Mouse (Mus musculus): ENCODE data around the gene Gfm1. TPM values are rescaled to one million over a fixed set of nuclear protein-coding genes. Genes with fewer than 3 reads are reported as not detected.

Gfm1 gene
- polyA plus RNA-seq, 1 experiment from 2014 or later: 55.4 TPM

- no peak overlapping the region for H3K9ac ChIP-seq (ENCODE audit: low read length)
- no peak for DNase-seq (ENCODE audit: low spot score)
- no peaks in the 10 kb centered on the region for H3K4me1 ChIP-seq (ENCODE audit: control insufficient read depth, insufficient read depth, low read length)
- 84% methylated on average over 8 of the region's 8 CpGs for WGBS
- H3K27me3 ChIP-seq (ENCODE audit: control insufficient read depth, insufficient read depth, low read length): no peaks in the 10 kb centered on the region
- H3K4me3 ChIP-seq (ENCODE audit: low read depth, low read length): no peak overlapping the region
- H3K4me2 ChIP-seq (ENCODE audit: low read depth, severe bottlenecking): no peak overlapping the region
- no peaks in the 10 kb centered on the region for H3K9me3 ChIP-seq (ENCODE audit: control insufficient read depth, low read length)
- H3K36me3 ChIP-seq (ENCODE audit: control insufficient read depth, insufficient read depth, low read length): no peaks in the 10 kb centered on the region
- no peak overlapping the region for H3K27ac ChIP-seq (replicated peaks; ENCODE audit: low read depth, low read length)
- ATAC-seq (ENCODE audit: insufficient number of reproducible peaks, low FRiP score, low TSS enrichment, low read depth): no peak
Measured at GRCm38 (mm10) chr3:67522709-67523108, 92.8 kb downstream of the Gfm1 start.

- H3K4me3 ChIP-seq (ENCODE audit: low read depth, low read length): no peak overlapping the region
- no peak overlapping the region for H3K9ac ChIP-seq (ENCODE audit: low read length)
- H3K27ac ChIP-seq (replicated peaks; ENCODE audit: low read depth, low read length): no peak overlapping the region
- no peaks in the 10 kb centered on the region for H3K4me1 ChIP-seq (ENCODE audit: control insufficient read depth, insufficient read depth, low read length)
- DNase-seq (ENCODE audit: low spot score) (no peak), ATAC-seq (ENCODE audit: insufficient number of reproducible peaks, low FRiP score, low TSS enrichment, low read depth) (no peak)
- H3K36me3 ChIP-seq (ENCODE audit: control insufficient read depth, insufficient read depth, low read length): no peaks in the 10 kb centered on the region
- H3K9me3 ChIP-seq (ENCODE audit: control insufficient read depth, low read length): no peaks in the 10 kb centered on the region
- H3K27me3 ChIP-seq (ENCODE audit: control insufficient read depth, insufficient read depth, low read length): no peaks in the 10 kb centered on the region
- 73% methylated on average over 6 of the region's 6 CpGs for WGBS
- no peak overlapping the region for H3K4me2 ChIP-seq (ENCODE audit: low read depth, severe bottlenecking)
Measured at GRCm38 (mm10) chr3:67524768-67525167, 94.9 kb downstream of the Gfm1 start.

Other genes with a start within 250 kb of the Gfm1 start
- gene Mlf1, start 56.0 kb upstream of the Gfm1 start, polyA plus RNA-seq (2014; fragmentation: Nextera tagmentation; extraction: Ambion mirVana): 24.6 and 26.3 TPM in 2 replicates
- gene Gm17402, start 54.9 kb upstream of the Gfm1 start, polyA plus RNA-seq (2014; fragmentation: Nextera tagmentation; extraction: Ambion mirVana): not detected in 2 replicates
- gene Lxn, start 33.8 kb downstream of the Gfm1 start, polyA plus RNA-seq (2014; fragmentation: Nextera tagmentation; extraction: Ambion mirVana): 119 and 125 TPM in 2 replicates
- gene Rarres1, start 85.4 kb downstream of the Gfm1 start, polyA plus RNA-seq (2014; fragmentation: Nextera tagmentation; extraction: Ambion mirVana): 9.8 TPM in 2 replicates
- gene Mfsd1, start 152.6 kb downstream of the Gfm1 start, polyA plus RNA-seq (2014; fragmentation: Nextera tagmentation; extraction: Ambion mirVana): 62.6 and 63.1 TPM in 2 replicates

Data from limb, embryonic 11.5 days (tissue).